Mouse (Mus musculus) brain, adult 2 months (tissue): ENCODE results near the gene Gpr176.

ENCODE experiments used
- DNase-seq: peaks from one replicate; pipeline ENCODE4 v3.0.0; 2011; ENCODE audit warnings: low read depth, low spot score

Gene Gpr176

DNA sequence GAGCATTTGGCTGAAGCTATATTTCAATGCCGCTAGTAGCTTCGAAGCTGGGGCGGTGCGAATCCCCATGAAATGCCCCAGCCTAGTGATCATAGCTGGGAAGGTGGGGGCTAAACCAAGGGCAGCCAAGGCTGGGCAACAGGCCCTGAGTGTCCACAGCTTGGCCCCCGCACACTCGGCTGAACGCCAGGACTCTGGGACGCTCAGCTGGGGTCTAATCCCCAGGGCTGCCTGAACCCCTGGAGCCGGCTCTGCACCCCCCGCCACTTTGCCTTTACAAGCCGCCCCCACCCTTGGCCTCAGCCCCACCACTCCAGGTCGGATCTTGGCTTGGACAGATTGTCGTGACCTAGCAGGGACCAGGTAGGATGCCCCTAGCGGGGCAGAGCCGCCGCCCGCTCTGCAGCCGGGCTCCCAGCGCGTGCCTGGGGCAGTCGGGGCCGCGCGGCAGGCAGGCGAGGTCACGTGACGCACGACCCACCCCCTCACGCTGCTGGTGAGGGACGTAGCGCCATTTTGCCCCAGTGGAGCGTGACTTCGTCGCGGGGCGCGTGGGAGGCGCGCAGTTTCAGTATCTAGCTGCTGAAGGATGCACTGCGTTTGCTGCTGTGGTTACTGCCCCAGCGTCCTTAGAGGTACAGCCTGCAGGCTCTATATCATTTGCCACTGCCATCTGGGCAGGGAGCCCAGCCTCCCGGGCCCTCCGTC lies 507 bp upstream of the Gpr176 start:
- peak; percentile 95 for DNase-seq

DNA sequence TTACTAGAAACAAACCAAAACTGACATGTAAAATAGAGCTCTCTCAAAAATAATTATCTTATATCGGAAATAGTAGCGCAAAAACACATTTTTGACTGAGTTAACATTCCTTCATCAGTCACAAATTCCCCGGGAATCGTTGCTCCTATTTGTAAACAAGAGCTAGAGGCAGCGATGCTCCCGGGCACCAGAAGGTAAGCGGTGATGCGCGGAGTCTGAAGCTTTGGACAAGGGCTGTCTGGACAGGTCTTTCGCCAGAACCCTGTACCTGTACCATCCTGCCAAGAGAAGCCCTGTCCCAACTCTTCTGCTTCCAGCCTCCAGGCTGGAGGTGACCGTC lies 688 bp downstream of the Gpr176 start:
- DNase-seq = peak; percentile 62

DNA sequence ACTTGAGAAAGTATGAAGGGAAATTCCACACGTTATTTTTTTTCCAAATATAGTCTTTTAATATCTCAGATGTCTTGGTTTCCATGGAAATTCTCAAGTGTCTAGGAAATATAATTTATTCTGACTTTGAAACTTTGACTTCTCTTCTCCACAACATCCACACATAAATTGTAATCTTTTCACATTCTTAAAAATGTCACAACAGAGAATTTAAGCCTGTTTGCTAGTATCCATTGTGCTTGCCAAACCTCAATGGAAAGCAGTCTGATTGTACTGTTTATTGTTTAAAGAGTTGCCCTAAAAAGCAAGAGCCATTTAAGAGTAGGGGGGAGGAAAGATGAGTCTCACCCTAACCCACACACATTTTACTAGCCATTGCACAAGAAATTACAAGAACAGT lies 1.4 kb downstream of the Gpr176 start:
- DNase-seq = no peak

DNA sequence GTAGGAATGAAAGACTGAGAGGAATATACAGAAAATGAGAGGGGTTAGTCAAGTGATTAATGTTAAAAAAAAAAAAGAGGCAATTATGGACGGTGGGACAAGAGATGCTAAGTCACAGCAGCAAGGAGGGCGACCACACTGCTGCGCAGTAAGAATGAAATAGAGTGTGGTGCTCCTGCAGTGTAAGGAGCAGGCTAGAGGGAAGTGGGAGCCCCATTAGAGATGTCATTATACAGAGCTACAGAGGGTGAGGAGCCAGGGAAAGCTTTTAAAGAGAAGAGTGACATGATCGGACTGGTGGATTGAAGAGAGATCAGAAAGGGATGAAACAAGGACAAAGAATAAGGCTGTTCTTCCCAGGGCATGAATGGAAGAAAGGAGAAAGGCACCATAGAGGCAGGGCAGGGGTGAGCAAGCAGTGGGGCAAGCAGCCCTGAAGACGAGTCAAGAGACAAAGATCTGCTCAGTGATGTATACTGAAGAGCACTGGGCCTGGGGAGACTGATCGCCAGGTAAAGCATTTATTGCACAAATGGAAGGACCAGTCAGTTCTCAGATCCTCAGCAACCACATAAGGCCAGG lies 18.0 kb downstream of the Gpr176 start:
- no peak for DNase-seq

DNA sequence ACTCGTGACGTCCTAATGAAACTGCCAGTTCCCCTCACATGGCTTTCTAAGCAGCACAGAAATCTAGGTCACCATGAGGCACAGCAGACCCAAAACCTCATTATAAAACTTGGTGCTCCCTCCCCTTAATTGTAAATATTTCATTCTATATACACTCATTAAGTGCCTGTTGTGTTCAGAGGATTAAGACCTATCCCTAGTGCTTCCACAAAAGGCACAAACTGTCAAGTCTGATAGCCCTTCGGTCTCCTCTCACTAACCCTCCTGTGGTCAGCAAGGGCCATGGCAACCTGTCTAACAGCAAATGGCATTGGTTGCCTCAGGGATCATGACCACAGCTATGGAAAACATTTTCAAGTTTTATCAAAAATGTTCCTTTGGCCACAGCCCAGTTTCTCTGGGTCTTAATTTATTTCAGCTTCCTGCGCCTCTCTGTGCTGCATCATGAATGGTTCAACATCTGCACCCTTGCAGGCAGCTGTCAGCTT lies 19.3 kb downstream of the Gpr176 start:
- DNase-seq = no peak

DNA sequence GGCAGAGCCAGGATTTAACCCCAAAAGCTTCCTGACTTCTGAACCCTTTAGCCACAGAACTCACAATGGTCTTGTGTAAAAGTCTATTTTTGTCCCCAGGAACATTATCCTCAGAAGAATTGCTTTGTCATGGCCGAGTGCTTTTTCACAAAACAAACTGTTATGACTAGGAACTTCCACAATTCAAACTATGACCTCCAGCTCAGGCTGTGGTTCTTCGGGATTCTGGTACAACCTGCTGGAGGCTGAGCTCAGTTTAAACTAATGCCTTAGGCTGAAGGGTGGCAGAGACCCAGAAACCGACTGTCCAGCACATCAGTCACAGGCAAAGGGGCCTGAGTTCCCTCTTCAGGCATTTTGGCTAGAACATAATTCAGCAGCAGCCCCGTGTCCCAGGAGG lies 19.7 kb downstream of the Gpr176 start:
- DNase-seq = no peak

DNA sequence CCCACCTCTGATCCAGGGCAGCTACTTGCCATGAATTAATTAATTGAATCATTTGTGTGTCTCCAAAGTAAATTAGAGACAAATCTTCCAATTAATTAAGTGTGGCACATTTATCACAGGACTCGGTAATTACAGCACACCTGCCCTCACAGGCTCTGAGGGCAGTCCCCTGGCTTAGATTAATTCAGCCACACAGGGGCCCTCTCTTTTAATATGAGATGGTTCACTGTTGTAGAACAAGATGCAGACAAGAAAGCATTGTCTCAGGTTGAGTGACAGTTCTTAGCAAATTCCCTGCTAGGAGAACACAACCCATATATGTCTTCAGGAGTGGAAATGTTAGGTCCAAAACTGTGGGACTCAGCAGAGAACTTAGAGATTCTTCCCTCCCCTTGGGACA lies 27.7 kb downstream of the Gpr176 start:
- no peak for DNase-seq

DNA sequence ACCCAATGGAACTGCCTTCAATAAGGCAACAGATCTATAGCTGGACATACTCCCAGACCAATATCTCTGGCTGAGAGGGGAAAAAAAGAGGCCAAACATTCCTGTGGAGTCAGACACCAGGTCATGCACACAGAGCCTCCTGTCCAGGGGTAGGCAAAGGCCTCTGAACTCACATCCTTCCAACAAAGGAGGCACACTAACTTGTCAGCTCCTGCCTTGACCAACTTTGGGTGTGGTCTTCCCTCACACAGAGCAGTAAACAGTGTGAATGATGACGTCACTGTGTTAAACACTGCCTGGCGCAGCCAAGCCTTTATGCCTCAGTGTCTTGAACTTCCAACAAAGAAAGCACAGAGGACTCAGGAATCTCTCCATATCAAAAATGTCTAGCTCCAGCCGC lies 29.3 kb downstream of the Gpr176 start:
- no peak for DNase-seq

DNA sequence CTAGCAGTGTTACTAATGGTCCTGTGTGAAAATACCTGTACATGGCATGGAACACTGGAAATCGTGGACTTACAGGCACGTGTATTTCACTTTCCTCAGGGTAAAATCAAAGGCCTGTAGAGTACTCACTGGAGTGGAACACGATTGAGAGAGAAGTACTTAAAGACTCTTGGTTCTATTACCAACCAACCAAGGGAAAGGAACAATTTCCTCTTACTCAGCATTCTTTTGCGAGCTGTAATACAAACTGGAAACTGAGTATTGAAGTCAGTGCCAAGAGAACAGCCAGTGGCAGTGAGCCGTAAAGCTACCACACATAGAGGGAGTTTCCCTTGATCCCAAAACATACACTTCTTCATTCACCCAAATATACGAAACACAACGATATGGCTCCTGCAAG lies 31.9 kb downstream of the Gpr176 start:
- DNase-seq = no peak

DNA sequence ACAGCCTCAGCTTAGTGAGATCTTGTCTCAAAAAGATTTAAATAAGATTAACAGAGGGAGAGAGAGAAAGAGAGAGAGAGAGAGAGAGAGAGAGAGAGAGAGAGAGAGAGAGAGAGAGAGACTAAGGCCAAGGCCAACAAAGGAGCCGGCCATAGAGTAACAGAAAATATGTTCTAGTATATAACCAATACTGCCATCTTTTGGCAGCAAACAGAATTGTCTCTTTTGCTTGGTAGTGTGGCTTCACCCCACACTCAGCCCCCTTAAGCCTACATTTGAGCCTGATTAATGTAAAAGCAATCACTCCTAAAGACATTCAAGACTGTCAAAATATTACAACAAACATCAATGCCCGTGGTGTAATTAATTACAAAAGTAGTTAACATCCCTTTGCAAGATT lies 37.1 kb downstream of the Gpr176 start:
- DNase-seq = peak; percentile 35

DNA sequence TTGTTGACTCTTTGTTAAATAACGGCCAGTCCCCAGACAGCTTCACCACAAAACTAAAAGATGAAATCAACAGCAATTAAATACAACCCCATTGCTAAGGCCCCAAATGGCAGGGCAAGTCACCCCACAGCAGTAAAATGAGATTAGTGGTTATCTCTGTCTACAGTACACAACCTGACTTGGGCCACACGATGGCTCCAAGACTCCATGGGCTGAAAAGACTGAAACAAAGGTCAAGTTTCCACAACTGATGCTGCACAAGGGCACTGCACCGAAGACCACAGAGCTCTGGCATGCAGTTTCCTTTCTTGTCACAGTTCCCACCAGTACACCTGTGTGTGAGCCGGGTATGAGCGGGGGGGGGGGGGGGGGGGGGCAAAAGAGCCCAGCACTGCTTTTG lies 50.6 kb downstream of the Gpr176 start:
- DNase-seq = no peak

DNA sequence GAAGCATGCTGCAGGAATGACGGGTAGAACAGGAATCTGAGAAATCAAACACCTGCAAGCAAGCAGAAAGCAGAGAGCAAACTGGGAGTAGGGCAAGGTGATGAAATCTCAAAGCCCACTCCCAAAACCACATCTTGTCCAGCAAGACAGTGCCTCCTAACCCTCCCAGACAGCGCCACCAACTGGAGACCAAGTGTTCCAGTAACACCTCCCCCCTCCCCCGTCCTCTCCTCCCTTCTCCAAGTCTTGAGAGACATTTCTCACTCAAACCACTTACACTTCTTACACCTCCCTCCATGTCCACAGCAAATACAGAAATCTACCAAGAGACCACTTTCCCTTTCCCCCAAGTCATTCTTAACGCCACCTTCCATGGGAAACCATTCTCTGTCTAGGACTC lies 51.4 kb downstream of the Gpr176 start:
- DNase-seq = no peak

DNA sequence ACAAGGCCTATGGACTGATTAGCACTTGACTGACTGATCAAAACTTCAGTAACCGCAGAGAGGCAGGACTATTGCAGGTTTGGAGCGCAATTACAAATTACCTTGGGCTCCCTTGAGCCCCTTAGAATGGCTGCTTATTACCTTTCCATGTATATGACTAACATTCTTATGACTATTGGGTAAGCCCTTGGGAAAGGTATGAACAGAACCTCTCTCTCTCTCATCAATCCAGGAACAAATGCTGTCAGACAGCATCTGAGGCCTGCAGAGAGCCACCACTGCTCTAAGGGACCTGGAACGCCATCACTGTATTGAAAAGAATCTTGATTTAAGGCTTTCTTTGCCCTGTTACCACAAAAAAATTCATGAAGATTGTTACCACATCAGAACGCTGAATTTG lies 52.1 kb downstream of the Gpr176 start:
- DNase-seq = no peak

DNA sequence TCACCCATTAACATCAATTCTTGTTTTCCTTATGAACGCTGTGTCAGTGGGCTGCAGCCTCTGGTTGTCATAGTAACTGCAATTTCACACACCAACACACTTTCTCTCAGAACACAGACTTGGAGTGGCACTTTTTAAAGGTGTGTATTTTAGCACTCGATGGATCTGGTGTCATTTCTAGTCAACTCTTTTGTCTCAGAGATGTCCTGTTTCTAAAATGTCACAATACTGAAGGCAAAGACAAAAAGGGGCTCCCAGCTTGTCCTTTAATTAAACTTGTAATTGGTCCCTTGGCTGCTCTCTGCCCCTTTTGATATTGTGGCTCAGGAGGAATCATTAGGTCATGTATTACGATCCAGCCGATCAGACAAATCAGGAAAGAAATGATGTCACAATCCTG lies 52.7 kb downstream of the Gpr176 start:
- peak; percentile 56 for DNase-seq

DNA sequence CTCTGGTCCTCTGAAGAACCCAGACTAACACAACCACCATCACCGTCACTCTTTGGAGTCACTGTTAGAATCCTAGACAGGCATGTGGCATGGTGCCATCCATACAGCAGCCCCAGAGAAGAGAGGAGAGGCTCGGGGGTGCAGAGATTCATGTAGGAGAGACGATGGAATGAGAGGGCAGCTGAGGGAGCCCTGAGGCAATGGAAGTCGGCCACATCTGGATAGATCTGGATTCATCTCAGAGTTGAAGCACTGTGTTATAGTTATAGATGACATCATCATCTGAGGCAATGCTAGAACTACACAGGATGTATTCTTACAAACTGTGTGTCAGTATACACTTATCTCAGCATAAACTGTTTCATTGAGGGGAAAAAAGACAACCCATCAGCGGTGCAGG lies 54.0 kb downstream of the Gpr176 start:
- no peak for DNase-seq

DNA sequence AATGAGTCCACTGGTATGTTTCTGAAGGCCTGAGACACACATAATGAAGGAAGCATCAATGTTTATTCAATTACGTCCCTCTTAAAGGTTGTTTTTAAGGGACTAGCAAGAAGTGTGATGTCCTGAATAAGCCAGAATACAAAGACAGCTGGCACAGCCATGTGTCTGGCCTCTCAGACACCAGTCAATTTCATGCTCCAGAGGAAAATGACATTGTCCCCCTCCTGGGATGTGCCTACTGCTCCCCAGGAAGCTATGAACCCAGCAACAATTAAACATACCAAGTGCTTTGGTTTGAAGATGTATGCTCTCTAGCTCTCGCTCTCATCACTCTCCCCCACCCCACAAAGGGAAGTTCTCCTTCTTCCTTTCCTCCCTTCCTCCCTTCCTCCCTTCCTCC lies 56.3 kb downstream of the Gpr176 start:
- DNase-seq = no peak

DNA sequence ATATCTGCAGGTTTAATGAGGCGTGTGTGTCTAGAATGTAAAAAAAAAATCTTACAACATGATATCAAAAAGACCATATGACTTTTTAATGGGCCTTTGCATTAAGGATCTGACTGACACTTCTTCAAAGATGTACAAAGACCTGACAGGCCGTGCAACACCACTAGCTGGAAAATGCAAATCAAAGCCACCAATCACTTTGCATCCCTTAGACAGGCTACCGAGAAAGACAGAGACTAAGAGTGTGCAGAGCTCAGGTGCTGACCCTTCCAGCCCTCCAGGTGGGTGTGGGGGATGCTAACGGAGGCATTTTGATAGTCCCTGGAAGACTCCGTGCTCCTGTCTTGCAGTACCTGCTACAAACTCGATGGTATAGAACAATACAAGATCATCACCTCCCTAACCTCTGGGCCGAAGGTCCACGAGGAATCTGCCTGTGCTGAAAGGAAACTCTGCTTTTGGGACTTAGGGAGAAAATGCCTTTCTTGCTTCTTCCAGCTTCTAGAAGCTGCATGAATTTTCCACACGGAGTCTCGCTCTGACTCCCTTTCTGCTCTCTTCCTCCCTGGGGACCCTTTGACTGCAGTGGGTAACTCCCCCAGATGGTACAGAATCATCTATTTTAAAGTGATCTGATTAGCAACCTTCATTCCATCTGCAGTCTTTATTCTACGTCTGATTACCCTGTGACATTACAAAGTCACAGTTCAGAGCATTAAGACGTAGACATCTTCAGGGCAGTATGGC lies 57.4 kb downstream of the Gpr176 start:
- no peak for DNase-seq

DNA sequence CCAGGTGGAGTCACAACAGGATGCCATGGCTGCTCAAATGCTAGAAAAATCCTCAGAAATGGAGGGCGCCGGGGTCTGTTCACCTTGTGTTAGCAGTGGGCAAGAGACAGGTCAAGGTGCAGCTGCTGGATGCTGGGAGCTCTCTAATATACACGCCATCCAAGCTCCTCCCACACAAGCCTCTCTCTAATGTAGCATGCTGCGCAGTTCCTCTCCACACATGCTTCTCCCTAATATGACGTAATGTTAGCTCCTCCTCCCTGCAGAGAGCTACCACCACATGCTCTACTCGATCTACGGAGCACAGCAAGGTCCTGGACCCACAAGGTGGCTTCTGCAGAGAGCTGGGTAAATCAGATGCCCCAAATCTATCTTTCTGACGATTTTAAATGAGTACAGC lies 65.7 kb downstream of the Gpr176 start:
- DNase-seq = peak; percentile 96

DNA sequence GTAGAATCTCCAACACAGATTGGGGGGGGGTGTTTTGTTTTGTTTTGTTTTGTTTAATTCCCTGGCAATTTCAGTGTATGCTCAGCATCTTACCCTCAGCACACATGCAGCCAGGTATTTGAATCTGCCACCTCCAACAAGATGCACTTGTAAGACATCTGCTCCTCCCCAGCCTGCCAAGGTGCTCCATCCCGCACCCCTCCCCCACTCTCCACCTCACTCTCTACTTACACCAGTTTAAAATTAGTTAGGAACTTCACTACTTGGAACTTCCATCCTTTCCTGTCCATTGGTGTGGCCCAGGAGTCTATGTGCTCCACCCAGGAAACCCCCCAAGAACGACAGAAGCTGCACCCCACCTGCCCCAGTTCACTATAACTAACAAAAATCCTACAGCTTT lies 66.3 kb downstream of the Gpr176 start:
- DNase-seq = peak; percentile 59

DNA sequence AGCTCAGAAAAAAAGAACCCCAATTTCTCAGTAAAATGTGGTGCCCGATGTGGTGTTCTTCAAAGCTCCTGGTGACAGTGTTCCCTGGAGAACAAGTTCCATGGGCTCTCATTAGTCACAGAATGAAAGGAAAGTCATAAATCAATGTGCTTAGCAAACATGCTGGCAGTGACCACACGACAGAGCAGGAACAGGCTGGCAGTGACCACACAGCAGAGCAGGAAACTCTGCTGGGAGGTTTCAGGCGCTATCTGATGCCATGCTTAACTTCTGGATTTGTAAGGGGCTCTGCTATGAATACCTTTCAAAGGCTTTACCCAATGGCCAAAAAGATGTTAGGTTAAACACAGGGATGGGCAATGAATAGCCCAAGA lies 66.7 kb downstream of the Gpr176 start:
- no peak for DNase-seq

DNA sequence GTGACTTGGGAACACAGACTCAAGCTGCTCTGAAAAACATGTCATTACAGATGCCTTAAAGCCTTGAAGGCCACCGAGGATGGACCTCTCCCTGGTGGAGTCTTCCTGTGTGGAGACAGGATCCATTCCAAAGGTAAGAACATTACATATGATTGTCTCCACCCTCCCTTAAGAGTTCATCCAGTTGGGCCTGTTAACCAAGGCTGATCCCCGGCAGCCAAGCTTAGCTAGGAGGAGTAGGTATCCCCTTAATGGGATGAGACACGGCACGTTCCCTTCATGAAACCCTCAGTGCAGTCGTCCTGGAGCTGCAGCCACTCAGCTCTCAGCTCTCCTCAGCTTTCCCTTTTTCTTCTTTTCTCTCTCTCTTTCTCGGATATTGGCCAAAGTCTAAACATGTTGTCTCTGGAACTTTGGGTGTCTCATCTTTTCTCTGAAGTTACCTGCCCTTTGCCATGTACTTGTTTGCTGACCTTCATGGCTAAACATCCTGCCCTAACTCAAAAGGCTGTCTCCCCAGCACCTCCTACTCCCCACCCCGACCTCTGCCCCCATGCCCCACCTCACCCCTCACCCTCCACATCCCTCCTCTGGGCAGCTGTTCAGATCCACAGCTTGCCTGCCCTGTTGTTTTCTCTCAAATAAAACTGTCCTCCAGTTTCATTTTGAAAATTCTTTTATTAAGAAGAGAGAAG lies 67.2 kb downstream of the Gpr176 start:
- DNase-seq = no peak

DNA sequence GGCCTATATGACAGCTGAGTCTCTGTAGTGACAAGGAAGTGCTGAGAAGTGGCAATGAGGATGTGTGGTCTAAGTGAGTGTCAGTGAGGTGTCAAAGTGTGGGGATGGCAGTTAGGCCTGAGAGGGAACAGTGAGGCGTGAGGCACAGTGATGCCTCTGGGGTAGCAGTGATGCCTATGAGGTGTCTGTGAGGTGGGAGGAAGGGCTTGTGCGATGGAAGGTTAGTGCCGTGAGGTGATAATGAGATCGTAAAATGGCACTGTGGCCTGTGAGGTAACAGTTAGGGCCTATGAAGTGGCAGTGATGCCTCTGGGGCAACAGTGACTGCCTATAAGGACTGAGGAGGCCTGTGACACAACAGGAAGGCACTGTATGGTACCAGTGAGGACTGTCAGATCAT lies 69.8 kb downstream of the Gpr176 start:
- DNase-seq = no peak

DNA sequence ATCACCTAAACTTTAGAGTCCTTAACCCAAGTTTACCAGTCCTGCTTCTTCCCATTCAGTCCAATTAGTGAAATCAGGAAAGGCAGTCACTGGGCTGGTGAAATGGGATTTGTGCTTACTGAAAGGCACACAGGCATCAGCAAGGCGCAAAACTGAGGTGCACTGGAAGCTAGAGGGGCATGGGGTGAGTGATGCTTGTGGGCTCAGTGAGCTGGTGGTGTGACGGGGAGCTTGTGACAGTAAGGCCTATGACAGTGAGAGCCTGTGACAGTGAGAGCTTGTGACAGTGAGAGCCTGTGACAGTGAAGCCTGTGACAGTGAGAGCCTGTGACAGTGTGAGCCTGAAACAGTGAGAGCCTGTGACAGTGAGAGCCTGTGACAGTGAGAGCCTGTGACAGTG lies 71.6 kb downstream of the Gpr176 start:
- DNase-seq = no peak
